Mouse (Mus musculus): ENCODE measurements around the gene Dglucy.

DNA sequence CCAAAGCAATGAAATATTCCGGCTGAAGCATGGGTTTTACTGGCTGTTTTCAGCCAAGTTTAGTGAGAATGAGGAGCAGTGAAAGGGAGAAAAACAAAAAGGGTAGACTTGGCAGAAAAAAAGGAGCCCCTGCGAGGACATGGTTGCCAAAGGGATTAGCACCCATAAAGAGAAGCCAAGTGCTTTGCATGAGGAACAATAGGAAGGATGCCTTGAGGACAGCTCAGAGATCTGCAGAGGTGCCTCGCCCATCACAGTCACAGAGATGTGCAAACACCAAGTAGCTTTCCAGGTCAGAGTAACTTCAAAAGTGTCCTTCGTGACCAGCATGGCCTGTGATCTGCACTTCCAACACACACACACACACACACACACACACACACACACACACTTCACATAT lies 21.4 kb upstream of the Dglucy start:
- TF ChIP-seq POLR2A (IDR thresholded peaks at IDR 0.05; ENCODE audit: insufficient read depth, low read length) (no peak), EP300 (IDR thresholded peaks at IDR 0.05; ENCODE audit: insufficient read depth, low read depth, low read length) (peak; percentile 48; the same call in 1 of the 2 replicates), CTCF (IDR thresholded peaks at IDR 0.05; ENCODE audit: low read depth, low read length) (no peak)

All from ES-Bruce4 (cell line).